Mouse (Mus musculus): ENCODE results near the gene Slc36a3.

GRCm38 (mm10) chr11:55127937-55128336 is 23.6 kb downstream of the Slc36a3 start:
- no peak for TF ChIP-seq CTCF (IDR thresholded peaks at IDR 0.05; ENCODE audit: low read depth)
- no peak for TF ChIP-seq EP300 (IDR thresholded peaks at IDR 0.05; ENCODE audit: low read depth)
